Mouse (Mus musculus) embryonic facial prominence, embryonic 12.5 days (tissue): ENCODE measurements around the gene Dus3l. TPM values are rescaled to one million over a fixed set of nuclear protein-coding genes. Genes with fewer than 3 reads are reported as not detected.

Experiments
- ATAC-seq: fragments of 200-750 bp; cut with Nextera tagmentation; 2 replicates; pipeline ENCODE4 v1.8.0; 2017; ENCODE audit not compliant: insufficient number of reproducible peaks, insufficient read depth, low FRiP score, low TSS enrichment
- H3K27ac ChIP-seq: fragments of 300-500 bp; sonication (generic); 2 replicates; pipeline ENCODE4 v1.5.1; 2016; ENCODE audit warnings: mild to moderate bottlenecking
- H3K27me3 ChIP-seq: fragments of 300-500 bp; sonication (generic); 2 replicates; pipeline ENCODE4 v1.6.1; 2016; ENCODE audit warnings: mild to moderate bottlenecking, moderate library complexity
- H3K36me3 ChIP-seq: fragments of 300-500 bp; sonication (generic); 2 replicates; pipeline ENCODE4 v1.6.1; 2016; ENCODE audit warnings: mild to moderate bottlenecking
- H3K4me1 ChIP-seq: fragments of 300-500 bp; sonication (generic); 2 replicates; pipeline ENCODE4 v1.6.1; 2016
- H3K4me2 ChIP-seq: fragments of 300-500 bp; sonication (generic); replicated peaks from 2 replicates; pipeline ENCODE4 v1.6.1; 2016; ENCODE audit warnings: mild to moderate bottlenecking, moderate library complexity
- H3K4me3 ChIP-seq: fragments of 300-500 bp; sonication (generic); 2 replicates; pipeline ENCODE4 v1.5.1; 2016; ENCODE audit warnings: mild to moderate bottlenecking
- H3K9ac ChIP-seq: fragments of 300-500 bp; sonication (generic); 2 replicates; pipeline ENCODE4 v1.6.1; 2016; ENCODE audit warnings: mild to moderate bottlenecking, moderate library complexity
- H3K9me3 ChIP-seq: fragments of 300-500 bp; sonication (generic); 2 replicates; pipeline ENCODE4 v1.6.1; 2016; ENCODE audit warnings: mild to moderate bottlenecking, moderate library complexity
- WGBS: fragments of 180-500 bp; shearing (Covaris S2); methylation state at CpG from one replicate; pipeline ENCODE4 v1.1.7; 2016; 5-methylcytosine and 5-hydroxymethylcytosine counted together
- polyA plus RNA-seq: library from polyadenylated mRNA; unstranded; fragments of >200 nt; fragmentation: Nextera tagmentation; extraction: Ambion mirVana; gene quantifications from 2 replicates; pipeline ENCODE4 v1.2.1, GENCODE M21; 2016

Gene Dus3l
- polyA plus RNA-seq, 1 experiment from 2014 or later, result 44.1 TPM

DNA sequence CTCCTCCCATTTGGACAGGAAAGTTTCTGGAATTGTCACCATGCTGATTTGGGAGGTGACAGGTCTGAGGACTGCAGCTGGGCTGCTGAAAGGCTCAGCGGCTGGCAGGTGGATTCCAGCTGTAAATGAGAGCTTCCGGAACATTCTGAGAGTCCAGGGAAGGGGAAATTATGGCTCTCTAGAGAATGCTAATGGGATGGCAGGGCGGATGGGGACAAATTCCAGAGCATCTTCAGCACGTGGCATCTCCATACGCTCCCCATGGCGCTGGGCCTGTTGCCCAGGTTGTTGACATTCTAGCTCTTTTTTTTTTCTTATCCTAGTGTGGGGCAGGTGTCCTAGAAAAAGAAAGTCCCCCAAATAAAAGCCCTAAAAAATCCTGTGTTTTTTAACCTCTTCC lies 35.4 kb upstream of the Dus3l start:
- H3K36me3 ChIP-seq, result 0 out of 2 replicates have a peak, but pooled peaks cover 4% of the 10 kb centered on the region
- no peak overlapping the region for H3K27ac ChIP-seq
- no peak overlapping the region for H3K4me2 ChIP-seq
- H3K27me3 ChIP-seq, result 0 out of 2 replicates have a peak, but pooled peaks cover 4% of the 10 kb centered on the region
- H3K4me3 ChIP-seq, result no peak overlapping the region
- 42% methylated on average over 6 of the region's 6 CpGs for WGBS
- H3K9ac ChIP-seq, result no peak overlapping the region
- H3K4me1 ChIP-seq, result peaks cover 20% of the 10 kb centered on the region
- no peaks in the 10 kb centered on the region for H3K9me3 ChIP-seq
- no peak for ATAC-seq

DNA sequence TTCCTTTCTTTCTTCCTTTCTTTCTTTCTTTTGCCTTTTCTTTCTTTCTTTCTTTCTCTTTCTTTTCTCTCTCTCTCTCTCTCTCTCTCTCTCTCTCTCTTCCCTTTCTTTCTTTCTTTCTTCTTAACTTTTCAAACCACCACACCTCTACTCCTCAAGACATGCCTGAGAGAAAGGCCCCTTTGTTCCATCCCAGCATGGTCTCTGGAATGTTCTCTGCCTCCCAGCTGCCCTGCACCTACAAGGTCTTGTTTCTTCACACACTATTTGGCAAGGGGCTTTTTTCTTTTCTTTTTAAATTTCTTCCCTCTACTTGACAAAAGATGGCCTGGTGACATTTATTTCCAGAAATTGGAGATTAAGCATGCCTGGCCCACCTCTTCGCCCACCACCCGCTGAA lies 34.9 kb upstream of the Dus3l start:
- H3K36me3 ChIP-seq, result 0 out of 2 replicates have a peak, but pooled peaks cover 4% of the 10 kb centered on the region
- no peak overlapping the region for H3K27ac ChIP-seq
- WGBS, result 60% methylated on average over 2 of the region's 2 CpGs
- no peak for ATAC-seq
- no peaks in the 10 kb centered on the region for H3K9me3 ChIP-seq
- H3K4me1 ChIP-seq, result peaks cover 20% of the 10 kb centered on the region
- H3K9ac ChIP-seq, result no peak overlapping the region
- H3K4me2 ChIP-seq, result no peak overlapping the region
- H3K4me3 ChIP-seq, result no peak overlapping the region
- 0 out of 2 replicates have a peak, but pooled peaks cover 4% of the 10 kb centered on the region for H3K27me3 ChIP-seq

DNA sequence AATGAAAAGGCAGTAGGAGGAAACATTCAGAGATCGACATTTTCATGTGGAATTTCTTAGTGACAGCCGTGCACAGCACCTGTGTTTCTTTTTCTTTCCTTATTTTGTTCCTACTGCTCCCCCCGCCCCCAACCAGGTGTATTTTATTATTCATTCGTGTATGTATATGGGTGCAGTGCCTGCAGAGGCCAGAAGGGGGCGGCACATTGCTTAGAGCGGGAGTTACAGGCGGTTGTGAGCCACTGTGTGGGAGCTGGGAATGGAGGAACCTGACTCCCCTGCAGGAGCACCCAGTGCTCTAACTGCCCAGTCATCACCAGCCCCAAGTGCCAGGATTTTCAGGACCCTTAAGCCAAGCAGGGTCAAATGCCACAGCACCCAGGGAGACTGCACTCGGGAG lies 28.0 kb upstream of the Dus3l start:
- Histone ChIP-seq H3K4me1 (no peaks in the 10 kb centered on the region), H3K27ac (no peak overlapping the region), H3K9me3 (no peaks in the 10 kb centered on the region; the same call in 1 of the 2 replicates), H3K9ac (no peak overlapping the region), H3K4me3 (no peak overlapping the region), H3K4me2 (no peak overlapping the region), H3K27me3 (0 out of 2 replicates have a peak, but pooled peaks cover 7% of the 10 kb centered on the region), H3K36me3 (no peaks in the 10 kb centered on the region)
- 41% methylated on average over 8 of the region's 8 CpGs for WGBS
- ATAC-seq, result no peak

DNA sequence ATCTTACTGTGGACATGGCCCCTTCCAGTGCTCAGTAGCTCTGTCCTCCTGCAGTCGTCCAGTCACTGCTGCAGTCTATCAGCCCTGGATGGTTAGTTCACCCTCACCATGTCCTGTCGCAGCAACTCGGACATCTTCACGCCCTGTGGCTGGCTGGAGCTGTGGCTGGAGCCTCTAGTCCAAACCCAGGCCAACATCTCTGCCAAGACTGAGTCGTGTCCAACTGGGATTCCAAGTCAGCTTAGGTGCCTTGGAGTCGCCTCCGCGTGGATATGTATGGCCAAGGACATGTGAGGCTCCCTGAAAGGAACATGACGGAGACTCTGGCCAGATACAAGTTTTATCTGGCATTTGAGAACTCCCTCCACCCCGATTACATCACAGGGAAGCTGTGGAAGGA lies 26.3 kb upstream of the Dus3l start:
- no peak for ATAC-seq
- no peak overlapping the region for H3K9ac ChIP-seq
- H3K4me2 ChIP-seq, result no peak overlapping the region
- H3K4me1 ChIP-seq, result no peaks in the 10 kb centered on the region
- H3K27ac ChIP-seq, result no peak overlapping the region
- no peaks in the 10 kb centered on the region; the same call in 1 of the 2 replicates for H3K9me3 ChIP-seq
- no peak overlapping the region for H3K4me3 ChIP-seq
- 84% methylated on average over 10 of the region's 10 CpGs for WGBS
- 0 out of 2 replicates have a peak, but pooled peaks cover 5% of the 10 kb centered on the region for H3K27me3 ChIP-seq
- no peaks in the 10 kb centered on the region for H3K36me3 ChIP-seq

DNA sequence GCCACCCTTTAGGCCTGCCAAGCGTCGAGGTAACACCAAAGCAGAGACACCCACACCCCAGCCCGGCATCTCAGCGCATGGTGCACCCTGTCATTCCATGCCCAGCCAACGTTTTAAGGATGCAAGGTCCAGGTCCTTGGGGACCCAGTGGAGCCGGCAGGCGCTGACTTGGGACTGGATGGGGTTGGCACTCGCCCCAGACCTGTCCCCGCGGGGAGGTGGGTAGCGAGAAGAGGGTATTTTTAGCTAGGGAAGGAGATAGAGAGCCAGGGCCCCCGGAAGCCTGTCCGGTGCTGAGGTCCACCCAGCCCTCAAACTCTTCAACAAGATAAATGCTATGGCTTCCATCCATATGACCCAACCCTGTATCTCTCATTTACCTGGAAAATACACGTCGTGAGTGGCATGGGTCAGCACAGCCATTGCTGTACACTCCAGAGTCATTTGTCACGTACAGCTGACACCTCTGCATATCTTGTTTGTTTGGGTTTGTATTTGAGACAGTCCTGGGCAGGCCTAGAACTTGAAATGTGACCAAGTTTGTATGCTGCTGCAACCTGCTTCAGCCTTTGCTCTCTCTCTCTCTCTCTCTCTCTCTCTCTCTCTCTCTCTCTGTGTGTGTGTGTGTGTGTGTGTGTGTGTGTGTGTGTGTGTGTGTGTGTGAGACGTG lies 24.3 kb upstream of the Dus3l start:
- H3K4me2 ChIP-seq, result no peak overlapping the region
- H3K27me3 ChIP-seq, result 0 out of 2 replicates have a peak, but pooled peaks cover 3% of the 10 kb centered on the region
- WGBS, result 76% methylated on average over 17 of the region's 17 CpGs
- H3K4me3 ChIP-seq, result no peak overlapping the region
- no peaks in the 10 kb centered on the region for H3K36me3 ChIP-seq
- no peak for ATAC-seq
- H3K9ac ChIP-seq, result no peak overlapping the region
- no peak overlapping the region for H3K27ac ChIP-seq
- no peaks in the 10 kb centered on the region; the same call in 1 of the 2 replicates for H3K9me3 ChIP-seq
- H3K4me1 ChIP-seq, result no peaks in the 10 kb centered on the region

DNA sequence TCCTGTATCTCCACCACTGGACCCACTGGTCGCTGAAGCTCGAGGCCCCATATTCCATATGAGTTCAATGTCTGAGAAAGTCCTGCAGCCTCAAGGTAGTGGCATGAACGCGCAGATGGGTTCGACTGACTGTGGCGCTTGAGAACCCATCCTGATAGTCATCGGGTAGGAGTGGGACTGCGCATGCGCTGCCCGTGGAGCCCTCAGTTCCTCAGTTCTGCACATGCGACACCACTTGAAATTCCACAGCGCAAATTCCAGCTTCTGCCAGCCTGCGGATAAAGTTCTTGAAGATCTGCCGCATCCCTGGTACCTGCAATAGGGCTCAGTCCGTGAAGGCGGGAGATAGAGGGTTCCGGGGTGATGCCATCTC lies 23.8 kb upstream of the Dus3l start:
- WGBS, result 77% methylated on average over 17 of the region's 17 CpGs
- H3K4me1 ChIP-seq, result no peaks in the 10 kb centered on the region
- no peaks in the 10 kb centered on the region for H3K36me3 ChIP-seq
- no peak overlapping the region for H3K4me2 ChIP-seq
- no peak overlapping the region for H3K27ac ChIP-seq
- H3K27me3 ChIP-seq, result 0 out of 2 replicates have a peak, but pooled peaks cover 3% of the 10 kb centered on the region
- ATAC-seq, result no peak
- H3K9ac ChIP-seq, result no peak overlapping the region
- H3K9me3 ChIP-seq, result no peaks in the 10 kb centered on the region; the same call in 1 of the 2 replicates
- no peak overlapping the region for H3K4me3 ChIP-seq

DNA sequence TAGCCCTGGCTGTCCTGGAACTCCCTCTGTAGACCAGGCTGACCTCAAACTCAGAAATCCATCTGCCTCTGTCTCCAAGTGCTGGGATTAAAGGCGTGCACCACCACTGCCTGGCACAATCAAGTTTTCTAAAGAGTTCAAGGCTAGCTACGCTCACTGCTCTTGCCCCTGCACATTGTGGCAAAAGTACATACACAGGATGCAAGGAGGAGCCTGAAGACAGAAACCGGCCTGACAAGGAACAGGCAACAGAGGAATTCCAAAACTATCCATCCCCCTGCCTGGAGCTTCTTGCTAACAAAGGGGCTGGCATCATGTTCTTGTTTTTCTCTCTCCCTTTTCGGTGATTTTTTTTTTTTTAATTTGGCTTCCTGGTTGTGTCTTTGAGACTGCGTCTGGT lies 20.4 kb upstream of the Dus3l start:
- no peak for ATAC-seq
- Histone ChIP-seq H3K4me2 (no peak overlapping the region), H3K4me3 (no peak overlapping the region), H3K4me1 (no peaks in the 10 kb centered on the region), H3K27ac (peak overlapping the region; percentile 54; the same call in 1 of the 2 replicates), H3K36me3 (no peaks in the 10 kb centered on the region), H3K9me3 (no peaks in the 10 kb centered on the region), H3K9ac (no peak overlapping the region), H3K27me3 (0 out of 2 replicates have a peak, but pooled peaks cover 3% of the 10 kb centered on the region)
- 53% methylated on average over 5 of the region's 5 CpGs for WGBS

DNA sequence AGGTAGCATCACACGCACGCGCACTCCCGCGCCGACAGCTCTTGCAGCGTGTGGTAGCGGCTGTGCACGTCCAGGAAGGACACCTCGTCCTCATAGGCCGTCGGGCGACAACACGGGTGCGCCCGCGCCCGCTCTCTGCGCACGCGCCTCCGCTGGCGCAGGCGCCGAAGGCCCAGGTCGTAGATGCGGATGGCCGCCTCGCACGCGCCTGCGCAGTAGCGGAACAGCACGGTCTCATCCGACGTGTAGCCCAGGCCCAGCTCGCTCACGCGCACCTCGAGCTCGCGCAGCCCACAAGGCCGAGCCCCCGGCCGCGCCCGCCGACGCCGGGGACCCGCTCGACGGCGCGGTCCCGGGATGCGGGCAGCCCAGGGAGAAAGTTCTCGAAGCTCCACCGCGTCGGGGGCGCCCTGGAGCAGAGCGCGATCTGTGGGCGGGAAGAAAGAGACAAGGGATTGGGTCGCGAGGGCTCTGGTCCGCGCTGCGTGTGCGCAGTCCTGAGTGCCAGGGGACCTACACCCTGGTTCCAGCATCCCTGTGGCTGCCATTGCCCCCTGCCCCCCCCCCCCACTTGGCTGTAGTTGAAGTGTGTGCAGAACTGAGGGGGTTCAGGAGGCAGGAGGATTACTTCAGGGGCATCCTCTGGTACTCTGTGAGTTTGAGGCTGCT lies 13.0 kb upstream of the Dus3l start:
- Histone ChIP-seq H3K27ac (no peak overlapping the region), H3K36me3 (no peaks in the 10 kb centered on the region)

DNA sequence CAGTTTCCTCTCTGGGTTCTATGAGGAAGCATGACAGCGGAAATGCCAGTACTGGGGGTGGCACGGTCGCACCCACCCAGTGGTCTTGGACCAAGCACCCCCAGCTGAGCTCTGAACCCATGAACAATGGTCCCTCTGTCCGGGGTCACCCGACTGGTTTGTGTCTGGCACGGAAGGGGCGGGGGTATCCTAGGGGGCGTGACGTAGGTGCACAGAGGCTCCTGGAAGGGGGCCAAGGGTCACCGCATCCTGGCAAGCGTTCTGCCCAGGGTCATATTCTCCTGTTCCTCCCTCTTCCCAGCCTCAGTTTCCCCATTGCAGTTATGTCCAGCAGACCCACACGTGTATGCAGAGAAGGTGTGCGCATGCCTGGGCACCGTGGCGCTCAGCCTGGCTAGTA lies 11.1 kb upstream of the Dus3l start:
- no peak overlapping the region for H3K4me2 ChIP-seq
- peaks cover 82% of the 10 kb centered on the region for H3K27me3 ChIP-seq
- H3K27ac ChIP-seq, result no peak overlapping the region
- H3K36me3 ChIP-seq, result no peaks in the 10 kb centered on the region
- H3K9ac ChIP-seq, result no peak overlapping the region
- no peak overlapping the region for H3K4me3 ChIP-seq
- no peak for ATAC-seq
- WGBS, result 15% methylated on average over 15 of the region's 15 CpGs
- H3K4me1 ChIP-seq, result peaks cover 26% of the 10 kb centered on the region
- H3K9me3 ChIP-seq, result no peaks in the 10 kb centered on the region

More for the DNA sequence above, 13.0 kb upstream of the Dus3l start:
- no peak overlapping the region for H3K9ac ChIP-seq
- peak overlapping the region; percentile 42 for H3K4me2 ChIP-seq
- peaks cover 13% of the 10 kb centered on the region; the same call in 1 of the 2 replicates for H3K4me1 ChIP-seq
- no peaks in the 10 kb centered on the region for H3K9me3 ChIP-seq
- peak overlapping the region; percentile 20 for H3K4me3 ChIP-seq
- H3K27me3 ChIP-seq, result peaks cover 64% of the 10 kb centered on the region
- ATAC-seq, result peak; percentile 36; the same call in 1 of the 2 replicates
- WGBS, result 23% methylated on average over 71 of the region's 71 CpGs

DNA sequence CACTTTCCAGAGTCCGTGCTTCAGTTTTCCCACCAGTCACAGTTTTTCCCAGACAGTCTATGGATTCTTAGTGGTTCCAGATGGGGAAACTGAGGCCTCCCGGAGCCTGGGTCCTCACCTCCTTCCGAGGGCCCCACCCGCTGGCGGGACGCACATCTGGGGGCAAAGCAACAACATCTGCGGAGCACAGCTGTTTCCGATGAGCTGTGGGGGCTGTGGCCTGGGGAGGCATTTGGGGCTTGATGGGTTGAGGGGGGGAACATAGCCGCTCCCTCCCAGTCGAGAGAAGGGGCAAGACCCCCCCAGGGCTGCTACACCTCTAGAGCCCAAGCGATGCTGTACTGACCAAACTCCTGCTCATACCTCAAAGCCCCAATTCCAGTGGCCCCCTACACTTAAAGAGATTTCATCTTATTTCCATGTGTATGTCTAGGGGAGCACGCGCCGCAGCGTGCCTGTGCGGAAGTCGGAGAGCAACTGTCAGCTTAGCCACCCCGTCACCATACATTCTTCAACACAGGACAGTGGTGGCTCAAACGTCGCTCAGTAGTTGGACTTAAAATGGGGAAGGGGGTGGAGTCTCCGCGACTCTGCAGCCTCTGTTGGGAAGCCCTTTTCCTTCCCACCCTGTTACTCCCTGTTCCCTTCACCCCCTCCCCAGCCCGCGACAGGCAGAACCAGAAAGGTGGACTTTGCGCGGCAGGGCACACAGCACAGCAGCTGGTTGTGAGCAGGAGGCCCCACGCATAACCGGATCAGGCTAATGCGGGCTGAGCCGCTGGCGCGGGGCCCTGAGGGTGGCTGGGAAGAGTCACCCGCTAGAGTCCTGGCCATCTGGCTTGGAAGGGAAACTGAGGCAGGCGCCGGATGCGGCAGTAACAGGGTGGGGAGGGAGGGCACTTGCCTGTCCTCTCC lies 10.0 kb upstream of the Dus3l start:
- ATAC-seq, result no peak
- H3K9ac ChIP-seq, result no peak overlapping the region
- 10% methylated on average over 36 of the region's 36 CpGs for WGBS
- H3K9me3 ChIP-seq, result no peaks in the 10 kb centered on the region
- peaks cover 26% of the 10 kb centered on the region for H3K4me1 ChIP-seq
- no peak overlapping the region for H3K4me2 ChIP-seq
- no peaks in the 10 kb centered on the region for H3K36me3 ChIP-seq
- peaks cover 82% of the 10 kb centered on the region for H3K27me3 ChIP-seq
- 0 out of 2 replicates have a peak overlapping the region, but pooled peaks have one; percentile 6 for H3K4me3 ChIP-seq
- no peak overlapping the region for H3K27ac ChIP-seq

DNA sequence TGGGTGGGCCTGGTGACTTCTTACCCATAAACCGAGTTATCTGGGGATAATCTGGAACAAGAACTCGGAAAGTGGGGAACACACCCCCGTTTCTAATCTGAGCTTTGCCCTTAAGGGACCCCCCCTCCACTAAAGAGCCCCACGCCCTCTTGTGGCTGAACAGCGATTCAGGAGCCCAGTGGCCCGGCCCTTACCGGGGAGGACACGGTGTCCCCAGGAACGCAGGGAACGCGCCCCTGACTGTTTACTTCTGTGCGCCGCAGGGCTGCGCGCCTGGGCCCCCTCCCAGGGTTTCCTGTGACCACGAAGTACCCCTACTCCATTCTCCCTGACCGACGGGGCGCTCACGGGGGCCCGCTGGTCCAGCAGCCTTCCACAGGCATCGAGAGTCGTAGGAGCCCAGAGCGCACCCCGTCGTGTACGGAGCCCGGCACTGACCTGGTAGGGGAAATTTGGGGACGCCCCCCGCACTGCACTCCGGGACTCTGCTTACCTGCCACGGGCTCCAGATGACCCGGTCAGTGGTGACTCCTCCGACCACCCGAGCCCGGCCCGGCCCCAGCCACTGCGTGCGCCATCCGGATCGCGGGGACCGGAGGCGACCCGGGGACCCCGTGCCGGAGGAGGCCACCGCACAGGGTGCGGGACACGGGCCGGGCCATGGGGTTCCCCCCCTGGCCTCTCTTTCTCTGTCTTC lies 7.7 kb upstream of the Dus3l start:
- H3K9me3 ChIP-seq, result no peaks in the 10 kb centered on the region
- peaks cover 75% of the 10 kb centered on the region for H3K27me3 ChIP-seq
- peak overlapping the region; percentile 63 for H3K9ac ChIP-seq
- H3K27ac ChIP-seq, result no peak overlapping the region
- WGBS, result 2% methylated on average over 51 of the region's 51 CpGs
- peak overlapping the region; percentile 51 for H3K4me3 ChIP-seq
- 0 out of 2 replicates have a peak, but pooled peaks have one; percentile 1 for ATAC-seq
- peaks cover 31% of the 10 kb centered on the region for H3K4me1 ChIP-seq
- no peaks in the 10 kb centered on the region for H3K36me3 ChIP-seq
- H3K4me2 ChIP-seq, result peak overlapping the region; percentile 99
